In genomic region chr7:80491995-80492394, GRCm38 (mm10) we compare ENCODE assay signal across 26 mouse cellular contexts.
"Had no signal": no experiment of that assay in that cellular context is flagged by ENCODE, and none has a peak within 500 bp of the region (broad histone marks: within the 10 kb centered on the region; RNA-seq: fewer than 3 reads in every experiment).

No protein-coding gene starts in this region.

- ATAC-seq: hindbrain, embryonic 16.5 days; intestine, embryonic 16.5 days had no signal

- H3K4me3 ChIP-seq: gastrocnemius, adult 2 months; heart, embryonic 10.5 days; heart, embryonic 12.5 days; hindbrain, embryonic 10.5 days; hindbrain, embryonic 12.5 days; kidney, embryonic 15.5 days; limb, embryonic 13.5 days; limb, embryonic 15.5 days had no signal

- H3K4me1 ChIP-seq: heart, embryonic 10.5 days; heart, embryonic 12.5 days; hindbrain, embryonic 10.5 days; hindbrain, embryonic 12.5 days; kidney, embryonic 15.5 days; limb, embryonic 13.5 days; limb, embryonic 15.5 days had no signal

- DNase-seq: gastrocnemius, adult 2 months; gastrocnemius, postnatal 10 days; gastrocnemius, postnatal 25 days; heart, adult 18-20 months; heart, postnatal 10 days; heart, postnatal 4 days; kidney, adult 11 months; kidney, adult 2 months; kidney, adult 9 months; kidney, postnatal 14 days; kidney, postnatal 36 days; layer of hippocampus, adult 9-11 months; layer of hippocampus, postnatal 36 days; left cerebral cortex, postnatal 4 days had no signal

- H3K9me3 ChIP-seq: heart, embryonic 10.5 days; heart, embryonic 12.5 days; hindbrain, embryonic 10.5 days; hindbrain, embryonic 12.5 days; kidney, embryonic 15.5 days; limb, embryonic 13.5 days; limb, embryonic 15.5 days had no signal

- H3K27me3 ChIP-seq: heart, embryonic 12.5 days; hindbrain, embryonic 12.5 days; kidney, embryonic 15.5 days; limb, embryonic 13.5 days; limb, embryonic 15.5 days had no signal

- H3K27ac ChIP-seq: gastrocnemius, adult 2 months; heart, embryonic 10.5 days; hindbrain, embryonic 10.5 days; hindbrain, embryonic 12.5 days; hindbrain, embryonic 14.5 days; kidney, embryonic 15.5 days; kidney, postnatal 0 days; limb, embryonic 13.5 days; limb, embryonic 15.5 days had no signal

- H3K9ac ChIP-seq: heart, embryonic 12.5 days; hindbrain, embryonic 12.5 days; hindbrain, embryonic 14.5 days; kidney, embryonic 15.5 days; limb, embryonic 13.5 days; limb, embryonic 15.5 days had no signal

- H3K4me2 ChIP-seq: heart, embryonic 12.5 days; hindbrain, embryonic 12.5 days; hindbrain, embryonic 14.5 days; kidney, embryonic 15.5 days; limb, embryonic 13.5 days; limb, embryonic 15.5 days; liver, embryonic 11.5 days had no signal
